Mouse (Mus musculus): ENCODE data around the gene St6galnac6.

- no peak for TF ChIP-seq CTCF (IDR thresholded peaks at IDR 0.05; ENCODE audit: insufficient read depth, low read depth, low read length)
- TF ChIP-seq POLR2A (IDR thresholded peaks at IDR 0.05; ENCODE audit: insufficient read depth, low read depth, low read length) = no peak
Measured at GRCm38 (mm10) chr2:32598506-32598905, 1.0 kb upstream of the St6galnac6 start.
